Mouse (Mus musculus) bone marrow macrophage, adult 2 months (primary cell): ENCODE results near the gene Cdc6. TPM values are rescaled to one million over a fixed set of nuclear protein-coding genes. Genes with fewer than 3 reads are reported as not detected.
A peak's percentile ranks its signal among the peaks of the same experiment; 100 is the strongest.

ENCODE experiments used
- H3K27ac ChIP-seq: 2 replicates; pipeline ENCODE4 v1.5.1; 2012; ENCODE audit warnings: low read depth, low read length; ENCODE audit not compliant: insufficient read depth
- H3K4me1 ChIP-seq: 2 replicates; pipeline ENCODE4 v1.6.1; 2012; ENCODE audit warnings: low read length; ENCODE audit not compliant: control insufficient read depth, insufficient read depth
- H3K4me3 ChIP-seq: 2 replicates; pipeline ENCODE4 v1.5.1; 2012; ENCODE audit warnings: mild to moderate bottlenecking, low read length, moderate library complexity; ENCODE audit not compliant: insufficient read depth
- CTCF ChIP-seq: IDR thresholded peaks from 2 replicates; pipeline ENCODE4 v1.5.1; 2012; ENCODE audit warnings: low read depth, mild to moderate bottlenecking, low read length, moderate library complexity
- POLR2A ChIP-seq: IDR thresholded peaks from 2 replicates; pipeline ENCODE4 v1.6.1; 2012; ENCODE audit warnings: mild to moderate bottlenecking, low read depth, low read length, borderline replicate concordance
- polyA plus RNA-seq: library from polyadenylated mRNA; stranded (reverse); fragments of >200 nt; gene quantifications from 2 replicates; pipeline ENCODE4 v1.2.4, GENCODE M21; 2012; ENCODE audit not compliant: missing spikeins, insufficient read depth, insufficient read length

Cdc6 gene
- polyA plus RNA-seq, 1 experiment = 6.9 TPM

DNA sequence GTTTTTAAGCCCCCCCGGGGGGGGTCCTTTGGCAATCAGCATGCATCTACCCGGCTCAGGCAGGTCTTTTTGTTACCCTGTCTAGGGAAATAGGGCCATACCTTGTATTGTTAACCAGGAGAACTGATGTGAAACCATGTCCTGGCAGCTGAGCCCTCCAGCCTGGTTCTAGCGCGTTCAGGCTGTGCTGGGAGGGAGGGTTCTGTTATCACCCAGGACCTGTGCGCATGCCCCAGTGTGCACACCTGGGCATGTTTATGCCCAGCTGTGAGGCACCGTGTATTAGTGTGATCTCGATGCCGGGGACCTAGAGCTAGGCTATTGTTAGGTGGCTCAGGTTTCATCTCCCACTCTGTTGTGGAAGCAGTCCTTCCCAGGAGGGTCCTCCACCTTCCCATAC lies 54.2 kb downstream of the Cdc6 start:
- TF ChIP-seq CTCF = no peak
- no peak for TF ChIP-seq POLR2A
- Histone ChIP-seq H3K4me3 (no peak overlapping the region), H3K4me1 (peaks cover 25% of the 10 kb centered on the region), H3K27ac (no peak overlapping the region)

GRCm38 (mm10) chr11:98962421-98963095 lies 55.0 kb downstream of the Cdc6 start:
- Histone ChIP-seq H3K4me3 (no peak overlapping the region), H3K4me1 (peaks cover 25% of the 10 kb centered on the region)
- TF ChIP-seq POLR2A (no peak), CTCF (no peak)

DNA sequence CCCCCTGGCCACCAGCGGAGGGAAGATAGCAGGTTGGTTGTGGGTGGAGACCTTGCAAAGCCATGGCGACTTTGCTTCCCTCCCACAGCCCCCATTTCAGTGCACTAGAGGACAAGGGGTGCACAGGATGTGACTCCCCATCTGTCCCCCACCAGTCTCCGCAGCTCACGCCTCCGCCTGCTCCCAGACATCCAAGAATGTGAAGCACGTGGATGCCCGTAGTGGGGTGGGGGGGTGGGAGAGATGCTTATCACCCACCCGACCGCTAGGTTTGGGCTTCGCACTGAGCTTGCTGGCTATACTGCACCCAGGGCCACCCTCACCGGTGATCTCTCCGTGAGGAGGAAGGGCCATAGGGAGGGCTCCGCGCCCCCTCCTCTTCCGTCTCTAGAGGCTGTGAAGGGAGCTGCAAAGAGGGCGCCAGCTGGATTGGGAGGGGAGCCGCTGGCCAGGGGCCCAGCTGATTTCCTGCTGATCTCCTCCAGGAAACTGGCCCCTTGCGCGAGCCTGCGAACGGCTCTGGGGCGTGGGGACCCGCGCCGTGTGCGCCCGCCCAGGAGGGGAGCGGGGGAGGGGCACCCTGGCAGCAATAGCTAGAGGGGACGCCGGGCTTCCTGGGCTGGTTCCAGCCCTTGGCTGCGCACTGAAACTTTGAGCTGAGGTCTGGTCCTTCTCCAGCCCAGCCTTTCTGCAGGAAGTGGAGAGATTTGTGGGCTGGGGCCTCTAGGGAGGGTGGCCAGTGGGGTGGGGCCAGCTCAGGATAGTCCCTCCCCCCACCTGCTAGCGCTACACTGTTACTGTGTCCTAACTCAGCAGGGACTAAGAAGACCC lies 55.8 kb downstream of the Cdc6 start:
- Histone ChIP-seq H3K27ac (no peak overlapping the region), H3K4me1 (peaks cover 22% of the 10 kb centered on the region), H3K4me3 (peak overlapping the region; percentile 44)
- TF ChIP-seq POLR2A = no peak
- TF ChIP-seq CTCF = no peak

More at GRCm38 (mm10) chr11:98962421-98963095, 55.0 kb downstream of the Cdc6 start:
- no peak overlapping the region for H3K27ac ChIP-seq

DNA sequence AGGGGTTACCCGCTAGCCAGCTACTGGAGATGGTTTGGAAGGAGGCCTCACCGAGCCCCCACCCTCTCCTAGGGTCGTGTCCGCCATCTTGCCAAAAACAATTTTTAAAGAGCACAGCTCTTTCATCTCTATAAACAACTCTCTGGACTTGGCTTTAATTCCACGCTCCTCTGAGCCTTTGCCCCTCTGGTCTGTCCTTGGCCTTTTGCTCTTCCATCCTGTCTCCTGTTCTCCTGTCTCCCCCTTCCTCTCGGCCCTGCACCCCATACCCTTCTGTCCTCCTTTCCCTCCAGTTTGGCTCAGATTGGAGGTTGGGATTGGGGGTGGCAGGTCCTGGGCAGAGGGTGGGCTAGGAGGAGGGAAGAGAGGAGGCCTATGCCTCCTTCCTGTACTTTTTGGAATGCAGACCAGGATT lies 56.6 kb downstream of the Cdc6 start:
- H3K4me3 ChIP-seq = peak overlapping the region; percentile 44; the same call in 1 of the 2 replicates
- no peak for TF ChIP-seq POLR2A
- no peak for TF ChIP-seq CTCF
- no peak overlapping the region for H3K27ac ChIP-seq
- peaks cover 20% of the 10 kb centered on the region for H3K4me1 ChIP-seq

DNA sequence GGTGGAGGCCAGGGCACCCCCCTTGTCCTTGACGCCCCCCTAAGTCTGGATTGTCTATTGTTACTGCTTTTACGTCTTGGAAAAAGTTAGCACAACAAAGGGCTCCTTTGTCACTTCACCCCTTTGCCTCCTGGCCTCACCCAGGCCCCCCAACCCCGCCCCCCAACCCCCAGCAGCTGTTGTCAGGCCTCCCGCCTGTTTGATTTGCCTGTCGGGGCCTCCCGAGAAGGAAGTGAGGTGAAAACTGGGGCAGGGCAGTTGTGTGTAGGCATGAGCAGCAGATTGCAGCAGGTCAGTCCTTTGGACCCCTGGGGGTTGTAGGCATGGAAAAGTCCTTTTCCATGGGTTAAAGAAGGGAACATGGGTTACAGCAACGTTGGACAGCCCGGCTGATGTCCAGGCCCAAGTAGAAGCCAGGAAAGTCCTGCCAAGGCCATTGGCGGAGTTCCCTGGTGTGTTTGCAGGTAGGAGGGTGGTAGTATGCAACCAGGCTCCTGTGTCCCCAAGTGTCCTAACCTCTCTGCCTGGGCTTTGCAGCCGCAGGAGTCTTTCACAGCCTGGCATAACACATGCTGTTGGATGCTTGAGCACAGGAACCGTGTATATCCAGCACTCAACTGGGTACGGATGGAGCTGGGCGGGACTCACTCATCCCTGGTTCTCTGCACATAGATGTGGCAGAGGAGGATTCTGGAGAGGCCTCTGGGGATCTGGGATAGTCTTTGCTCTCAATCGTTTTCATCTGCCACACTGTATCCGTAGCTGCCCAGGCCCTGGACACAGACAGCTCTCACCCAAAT lies 57.2 kb downstream of the Cdc6 start:
- no peak overlapping the region for H3K27ac ChIP-seq
- no peak overlapping the region for H3K4me3 ChIP-seq
- peaks cover 20% of the 10 kb centered on the region for H3K4me1 ChIP-seq
- TF ChIP-seq POLR2A (no peak), CTCF (no peak)

DNA sequence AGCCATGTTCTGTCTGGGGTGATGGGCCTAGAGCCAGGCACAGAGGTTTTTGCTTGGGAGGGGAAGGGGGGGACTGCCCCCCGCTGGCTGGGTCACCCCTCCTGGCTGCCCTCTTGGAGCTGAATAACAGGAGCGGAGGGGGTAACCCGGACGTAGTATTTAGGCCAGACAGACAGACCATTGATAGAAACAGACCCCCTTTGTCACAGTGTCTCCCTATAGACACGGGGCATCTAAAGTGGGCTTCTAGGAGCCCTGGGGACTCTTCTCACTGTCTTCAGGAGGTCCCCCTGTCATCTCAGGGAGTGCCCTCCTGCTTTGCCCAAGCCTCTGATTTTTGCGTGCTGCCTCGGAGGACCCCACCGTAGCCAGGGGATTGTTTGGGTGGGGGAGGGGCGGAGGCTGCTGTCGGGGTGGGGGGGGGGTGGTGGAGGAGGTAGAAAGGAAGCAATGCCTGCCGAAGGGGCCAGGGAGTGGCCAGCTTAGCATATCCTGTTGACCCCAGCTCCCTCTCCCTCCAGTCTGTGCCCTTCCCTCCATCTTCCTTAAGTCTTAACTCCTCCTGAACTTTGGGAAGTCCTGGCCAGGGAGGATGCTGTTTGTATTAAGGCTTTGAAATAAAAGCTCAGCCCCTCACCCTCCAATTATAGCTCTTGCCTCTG lies 57.9 kb downstream of the Cdc6 start:
- H3K4me1 ChIP-seq = peaks cover 20% of the 10 kb centered on the region
- no peak for TF ChIP-seq CTCF
- no peak for TF ChIP-seq POLR2A
- H3K4me3 ChIP-seq = no peak overlapping the region
- no peak overlapping the region for H3K27ac ChIP-seq

DNA sequence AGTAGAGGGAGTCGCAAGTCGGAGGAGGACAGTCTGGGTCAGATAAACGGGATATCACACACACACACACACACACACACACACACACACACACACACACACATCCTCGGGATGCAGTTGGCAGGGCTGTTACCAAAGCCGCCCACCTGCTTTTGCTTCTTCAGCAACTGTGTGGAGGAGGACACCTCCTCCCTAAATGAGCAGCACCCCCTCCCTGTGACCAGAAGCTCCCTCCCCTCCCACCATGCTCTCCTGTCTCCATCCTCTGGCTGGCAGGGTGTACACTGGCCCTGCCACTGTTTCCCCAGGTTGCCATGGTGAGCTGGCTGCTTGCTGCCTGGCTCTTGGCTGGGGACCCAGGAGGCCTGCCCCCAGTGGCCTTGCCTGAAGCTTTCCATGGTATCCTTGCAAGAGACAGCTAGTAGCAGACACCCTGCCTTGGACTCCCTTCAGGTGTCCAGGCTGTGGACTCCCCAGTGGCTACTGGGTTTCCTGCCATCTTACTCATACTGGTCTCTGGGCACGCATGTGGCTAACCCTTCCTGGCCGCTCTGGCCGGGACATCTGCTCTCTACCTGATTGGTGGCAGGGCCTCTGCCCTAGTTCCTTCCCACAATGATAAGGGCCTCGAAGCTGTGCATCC lies 59.0 kb downstream of the Cdc6 start:
- Histone ChIP-seq H3K4me1 (peaks cover 15% of the 10 kb centered on the region), H3K27ac (no peak overlapping the region), H3K4me3 (no peak overlapping the region)
- TF ChIP-seq CTCF = no peak
- no peak for TF ChIP-seq POLR2A

DNA sequence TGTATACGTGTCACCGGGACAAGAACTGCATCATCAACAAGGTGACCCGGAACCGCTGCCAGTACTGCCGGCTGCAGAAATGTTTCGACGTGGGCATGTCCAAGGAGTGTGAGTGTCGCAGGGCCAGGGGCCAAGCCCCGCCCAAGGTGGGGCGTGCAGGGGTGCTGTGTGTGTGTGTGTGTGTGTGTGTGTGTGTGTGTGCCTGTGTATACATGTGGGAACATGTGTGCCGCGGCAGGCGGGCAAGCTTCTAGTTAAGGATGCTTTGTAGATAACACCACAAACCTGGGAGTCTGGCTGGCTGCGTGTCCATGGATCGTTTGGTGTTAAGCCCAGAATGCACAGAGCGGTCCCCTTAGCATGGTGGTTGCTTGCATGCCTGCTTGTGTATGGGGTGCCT lies 60.5 kb downstream of the Cdc6 start:
- H3K4me3 ChIP-seq = no peak overlapping the region

More for the DNA sequence above, 60.5 kb downstream of the Cdc6 start:
- TF ChIP-seq CTCF (no peak), POLR2A (no peak)
- Histone ChIP-seq H3K4me1 (peaks cover 10% of the 10 kb centered on the region), H3K27ac (no peak overlapping the region)
